Mouse (Mus musculus): Measurements from ENCODE around the gene Tgm4.

- no peak for TF ChIP-seq CTCF (IDR thresholded peaks at IDR 0.05; ENCODE audit: low read depth)
- TF ChIP-seq EP300 (IDR thresholded peaks at IDR 0.05; ENCODE audit: low read depth): no peak
Measured at GRCm38 (mm10) chr9:123031496-123032246, 2.9 kb upstream of the Tgm4 start.

Data from liver, embryonic 14.5 days (tissue).